Mouse (Mus musculus): ENCODE measurements at regions not wholly inside any gene's neighbourhood (a gene's known extent, or its start where the extent isn't known, plus 50 kb on each side); places are given as distances from the start of the nearest gene placed in this dataset.

DNA sequence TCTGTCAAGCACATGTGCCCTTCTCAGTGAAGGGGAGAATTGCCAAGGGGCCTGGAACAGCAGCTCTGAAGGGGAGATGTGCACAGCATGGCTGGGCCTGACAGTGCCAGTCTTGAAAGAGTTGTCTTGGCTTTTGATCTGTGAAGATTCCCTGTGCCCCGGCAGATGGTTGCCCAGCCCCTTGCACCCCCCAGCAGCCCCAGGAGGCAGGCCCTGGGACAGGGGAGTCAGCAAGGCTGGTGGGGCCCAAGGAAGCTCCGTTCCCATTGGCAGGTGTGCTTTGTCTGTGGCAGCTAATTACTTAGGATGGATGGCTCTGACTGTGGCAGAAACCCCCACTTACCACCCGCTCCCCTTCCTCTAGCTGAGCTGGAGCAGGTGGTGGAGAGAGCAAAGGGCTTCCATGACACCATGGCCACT is 58.6 kb downstream of the Tspan17 start:
- no peak for DNase-seq (ENCODE audit: low read depth, low spot score)

GRCm38 (mm10) chr13:54851131-54851530 is 62.0 kb downstream of the Tspan17 start:
- no peak for DNase-seq (ENCODE audit: low read depth, low spot score)

- DNase-seq (ENCODE audit: low read depth, low spot score) = no peak
These were observed 66.4 kb downstream of the Tspan17 start for GRCm38 (mm10) chr13:54855333-54856238.

- DNase-seq (ENCODE audit: low read depth, low spot score) = no peak
These were observed 73.8 kb downstream of the Tspan17 start for GRCm38 (mm10) chr13:54862931-54863330.

- DNase-seq (ENCODE audit: low read depth, low spot score) = no peak
These were observed 74.9 kb downstream of the Tspan17 start for GRCm38 (mm10) chr13:54864048-54864447.

DNA sequence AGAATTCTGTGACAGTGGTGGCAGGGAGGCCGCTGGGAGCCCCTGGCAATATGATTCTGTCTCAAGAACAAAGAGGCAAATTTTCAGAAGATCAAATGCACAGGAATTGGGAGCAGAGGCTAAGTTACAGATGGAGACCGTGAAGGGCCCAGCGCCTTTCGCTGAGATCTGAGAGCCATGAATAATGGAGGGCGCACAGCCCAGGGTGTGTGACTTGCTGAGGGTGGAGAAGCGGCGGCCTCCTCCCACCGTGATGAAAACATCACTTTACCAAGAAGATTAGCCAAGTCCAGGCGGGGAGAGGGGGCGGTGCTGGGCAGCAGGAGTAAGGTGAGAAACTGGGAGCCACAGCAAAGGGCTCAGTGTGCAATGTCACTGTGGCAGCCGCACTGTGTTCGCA is 77.2 kb upstream of the Unc5a start:
- DNase-seq (ENCODE audit: low read depth, low spot score) = no peak

- no peak for DNase-seq (ENCODE audit: low read depth, low spot score)
These were observed 75.3 kb upstream of the Unc5a start for GRCm38 (mm10) chr13:54873882-54874281.

- no peak for DNase-seq (ENCODE audit: low read depth, low spot score)
These were observed 74.7 kb upstream of the Unc5a start for GRCm38 (mm10) chr13:54874291-54875200.

- DNase-seq (ENCODE audit: low read depth, low spot score) = no peak
These were observed 72.7 kb upstream of the Unc5a start for GRCm38 (mm10) chr13:54876556-54876955.

GRCm38 (mm10) chr13:54877656-54878055 is 71.6 kb upstream of the Unc5a start:
- no peak for DNase-seq (ENCODE audit: low read depth, low spot score)

- no peak for DNase-seq (ENCODE audit: low read depth, low spot score)
These were observed 69.9 kb upstream of the Unc5a start for GRCm38 (mm10) chr13:54879325-54879724.

DNA sequence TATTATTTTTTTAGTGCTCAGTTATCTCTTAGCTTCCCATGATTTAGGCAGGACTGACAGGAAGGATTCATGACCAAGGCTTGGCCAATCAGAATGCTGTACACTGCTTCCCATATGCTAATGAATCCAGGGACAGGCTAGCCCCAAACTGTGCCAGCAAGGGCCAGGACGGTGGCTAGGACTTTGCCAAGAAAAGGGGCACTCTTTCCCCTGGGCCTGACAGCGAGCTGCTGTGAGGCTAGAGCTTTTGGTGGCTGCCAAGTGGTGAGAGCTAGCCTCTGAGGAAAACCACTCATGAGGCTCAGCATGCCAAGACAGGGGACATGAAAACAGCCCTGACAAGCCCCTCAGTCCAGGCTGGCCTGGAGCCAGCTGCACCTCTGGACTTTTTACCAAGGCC is 69.0 kb upstream of the Unc5a start:
- DNase-seq (ENCODE audit: low read depth, low spot score) = no peak

DNA sequence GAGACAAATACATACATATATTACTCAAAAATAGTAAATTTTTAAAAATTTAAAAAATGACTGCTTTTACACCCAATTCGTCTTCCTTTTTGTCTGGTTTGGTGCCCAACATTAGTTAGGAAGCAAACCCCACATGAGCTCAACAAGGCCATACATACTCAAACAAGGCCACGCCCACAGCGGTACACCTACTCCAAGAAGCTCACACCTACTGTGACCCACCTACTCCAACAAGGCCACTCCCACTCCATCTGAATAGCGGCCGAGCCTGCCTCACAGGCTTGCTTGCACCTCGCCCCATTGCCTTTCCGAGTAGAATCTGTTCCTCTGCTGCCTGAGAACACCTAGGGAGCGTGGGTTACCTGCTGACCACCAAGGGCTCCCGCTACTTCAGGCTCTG is 66.4 kb upstream of the Unc5a start:
- no peak for DNase-seq (ENCODE audit: low read depth, low spot score)

- DNase-seq (ENCODE audit: low read depth, low spot score) = no peak
These were observed 65.2 kb upstream of the Unc5a start for GRCm38 (mm10) chr13:54883748-54884708.

GRCm38 (mm10) chr13:54884709-54885460 is 64.3 kb upstream of the Unc5a start:
- no peak for DNase-seq (ENCODE audit: low read depth, low spot score)

- DNase-seq (ENCODE audit: low read depth, low spot score) = no peak
These were observed 61.8 kb upstream of the Unc5a start for GRCm38 (mm10) chr13:54887366-54887921.

- no peak for DNase-seq (ENCODE audit: low read depth, low spot score)
These were observed 61.2 kb upstream of the Unc5a start for GRCm38 (mm10) chr13:54888021-54888420.

- DNase-seq (ENCODE audit: low read depth, low spot score) = peak; percentile 7
These were observed 59.4 kb upstream of the Unc5a start for GRCm38 (mm10) chr13:54889684-54890399.

DNA sequence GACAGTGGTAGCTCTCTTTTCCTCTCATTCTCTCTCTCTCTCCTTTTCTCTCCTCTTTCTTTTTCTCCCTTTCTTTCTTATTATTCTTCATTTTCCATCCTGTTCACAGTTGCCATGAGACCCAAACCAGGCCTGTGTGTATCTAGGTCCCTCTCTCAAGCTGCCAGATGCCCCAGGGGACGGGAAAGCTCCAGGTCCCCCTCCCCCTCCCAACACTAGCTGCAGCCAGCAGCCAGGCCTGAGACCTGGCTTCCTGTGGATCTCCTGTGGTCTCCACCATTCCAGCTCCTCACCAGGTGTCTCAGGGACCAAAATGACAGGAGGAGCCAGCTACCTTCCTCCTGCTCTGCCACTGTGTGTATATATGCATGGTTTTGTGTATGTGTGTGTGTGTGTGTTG is 56.6 kb upstream of the Unc5a start:
- DNase-seq (ENCODE audit: low read depth, low spot score) = no peak

DNA sequence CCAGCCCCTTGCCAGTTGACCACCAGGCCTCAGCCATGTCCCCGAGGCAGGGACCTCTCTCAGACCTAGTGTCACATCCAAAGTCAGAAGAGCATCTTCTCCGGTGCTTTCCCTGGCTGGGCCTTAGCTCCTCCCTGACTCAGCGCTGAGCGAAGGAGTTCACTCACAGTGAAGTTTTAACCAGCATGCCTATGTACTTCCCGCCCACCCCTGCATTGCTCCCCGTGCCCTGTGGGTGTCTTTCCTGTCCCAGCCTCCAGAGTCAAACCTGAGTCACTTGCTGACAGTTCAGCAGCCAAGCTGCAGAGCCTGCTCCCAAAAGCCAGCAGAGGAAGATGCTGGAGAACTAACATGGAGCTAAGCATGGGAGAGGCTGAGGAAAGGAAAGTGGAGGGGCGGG is 55.6 kb upstream of the Unc5a start:
- no peak for DNase-seq (ENCODE audit: low read depth, low spot score)

Measured in CD4-positive, CD25-positive, alpha-beta regulatory T cell, adult 2 months (primary cell).